Mouse (Mus musculus) left cerebral cortex, adult 2 months (tissue): ENCODE data around the gene Eif2b1. TPM values are rescaled to one million over a fixed set of nuclear protein-coding genes. Genes with fewer than 3 reads are reported as not detected.
"Not testable (repeated sequence)": the region's sequence is repeated elsewhere in the genome, so short reads cannot be mapped to it uniquely, and the experiment has no call there.

Source experiments
- DNase-seq, 2 experiments: peaks; one replicate each; pipeline ENCODE4 v3.0.0; 2021 to 2022; ENCODE audit warnings: low spot score in 2 of 2, mixed read lengths in 1 of 2; ENCODE audit errors: extremely low spot score in 1 of 2
- H3K27ac ChIP-seq: fragments of 200-600 bp; 2 replicates; pipeline ENCODE4 v1.8.1; 2022
- H3K4me3 ChIP-seq: fragments of 200-600 bp; 2 replicates; pipeline ENCODE4 v1.8.1; 2022
- CTCF ChIP-seq: fragments of 200-600 bp; IDR thresholded peaks from 2 replicates; pipeline ENCODE4 v1.8.1; 2022; ENCODE audit warnings: antibody characterized with exemption, mild to moderate bottlenecking, moderate library complexity
- intact Hi-C: fragments of 180-260 bp; cut with DNase I; formaldehyde crosslinking; loops from one replicate; pipeline ENCODE4 v1.15.1; 2025
- total RNA-seq, 2 experiments: library from RNA; stranded (reverse); gene quantifications; 2 replicates each; pipeline ENCODE4 v1.2.3; 2021

The Eif2b1 gene
- total RNA-seq, 2 experiments from 2014 or later: 35.1 to 37.7 TPM

DNA sequence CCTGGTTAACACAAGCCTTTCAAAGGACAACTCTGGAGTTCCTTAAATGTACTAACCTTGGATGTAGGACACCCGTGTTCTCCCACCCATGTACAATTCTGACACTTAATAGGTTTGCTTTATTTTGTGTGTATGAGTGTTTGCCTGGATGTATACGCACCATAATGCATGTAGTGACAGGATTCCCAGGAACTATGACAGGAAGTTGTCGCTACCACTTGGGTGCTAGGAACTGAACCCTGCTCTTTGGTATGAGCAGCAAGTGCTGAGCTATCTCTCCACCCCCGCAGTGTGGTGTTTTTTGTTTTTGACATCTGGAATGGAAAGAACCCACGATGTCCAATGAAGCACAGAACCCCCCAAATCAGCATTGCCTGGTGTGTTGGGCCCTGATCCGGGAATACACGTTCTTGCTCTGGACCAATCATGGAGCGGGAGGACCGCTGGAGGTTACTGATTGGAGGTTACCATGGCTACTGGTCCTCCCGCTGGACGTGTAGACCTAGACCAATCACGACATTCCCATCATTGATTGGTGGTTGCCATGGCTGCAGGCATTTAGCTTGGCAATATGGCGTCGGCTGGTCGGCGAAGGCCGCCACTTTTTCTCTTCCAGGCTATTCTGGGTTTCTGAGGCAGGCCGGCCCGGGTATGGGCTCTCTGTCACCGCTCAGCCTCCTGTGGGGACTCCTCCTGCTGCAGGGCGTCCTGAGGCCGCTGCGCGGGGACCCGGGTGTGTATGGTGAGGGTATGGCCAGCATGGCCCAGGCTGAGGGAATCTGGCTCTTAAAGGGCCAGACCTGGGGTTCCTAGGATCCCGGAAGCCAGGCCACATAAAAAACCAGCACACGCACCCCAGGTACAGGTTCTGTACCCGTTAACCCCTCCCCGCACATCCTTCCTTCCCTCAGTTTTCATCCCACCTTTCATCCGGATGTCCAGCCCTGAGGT lies 19.6 kb upstream of the Eif2b1 start:
- intact Hi-C loops: no loop called here
- Histone ChIP-seq H3K27ac (peak overlapping the region; percentile 77), H3K4me3 (peak overlapping the region; percentile 78)
- peak; percentile 87 to 91 for DNase-seq
- TF ChIP-seq CTCF: no peak

GRCm38 (mm10) chr5:124592768-124593167 lies 13.8 kb upstream of the Eif2b1 start:
- Histone ChIP-seq H3K27ac (no peak overlapping the region), H3K4me3 (no peak overlapping the region)
- DNase-seq: no peak
- intact Hi-C loops: no loop called here
- TF ChIP-seq CTCF: no peak

- no peak for TF ChIP-seq CTCF
- H3K4me3 ChIP-seq: no peak overlapping the region
- DNase-seq: no peak
- intact Hi-C loops: no loop called here
- no peak overlapping the region for H3K27ac ChIP-seq
These were observed 3.6 kb upstream of the Eif2b1 start for GRCm38 (mm10) chr5:124582515-124582914.

DNA sequence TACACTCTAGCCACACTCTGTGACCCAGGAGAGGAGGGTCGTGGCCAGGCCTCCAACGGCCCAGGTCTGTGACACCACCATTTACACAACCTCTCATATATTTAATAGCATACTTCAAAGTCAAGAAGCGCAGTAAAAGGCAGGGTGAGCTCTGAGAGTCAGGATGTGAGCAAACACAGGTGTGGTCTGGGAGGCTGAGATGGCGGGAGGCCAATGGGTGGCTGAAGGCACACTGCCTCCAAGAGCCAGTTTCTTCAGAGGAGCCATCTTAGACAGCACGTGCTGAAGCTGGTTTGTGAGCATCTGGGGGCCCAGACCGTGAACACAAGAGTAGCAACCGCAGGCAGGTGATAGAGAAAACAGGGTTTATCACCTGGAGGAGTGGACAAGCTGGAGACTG lies 3.5 kb downstream of the Eif2b1 start:
- no peak for TF ChIP-seq CTCF
- Histone ChIP-seq H3K4me3 (no peak overlapping the region), H3K27ac (no peak overlapping the region)
- intact Hi-C loops: no loop called here
- no peak for DNase-seq

- no peak for TF ChIP-seq CTCF
- intact Hi-C loops: no loop called here
- Histone ChIP-seq H3K4me3 (no peak overlapping the region), H3K27ac (no peak overlapping the region; the same call in 1 of the 2 replicates)
- peak in 1 of 2 experiments; percentile 65 for DNase-seq
These were observed 7.9 kb downstream of the Eif2b1 start for GRCm38 (mm10) chr5:124571068-124571467.

DNA sequence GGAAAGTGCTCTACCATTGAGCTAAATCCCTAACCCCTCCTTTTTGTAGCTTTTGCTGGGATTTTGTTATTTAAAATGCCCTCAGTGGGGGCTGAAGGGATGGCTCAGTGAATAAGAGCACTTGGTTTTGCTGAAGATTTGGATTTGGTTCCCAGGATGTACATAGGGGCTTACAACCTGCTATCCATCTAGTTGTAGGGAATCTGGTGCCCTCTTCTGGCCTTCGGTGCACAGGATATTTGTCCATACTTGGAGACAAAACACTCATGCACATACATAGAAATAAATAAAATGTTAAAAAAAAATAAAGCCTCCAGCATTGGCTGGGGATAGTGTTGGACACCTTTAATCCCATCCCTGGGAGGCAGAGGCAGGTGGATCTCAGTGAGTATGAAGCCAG lies 23.8 kb downstream of the Eif2b1 start:
- Histone ChIP-seq H3K4me3 (no peak overlapping the region), H3K27ac (no peak overlapping the region)
- peak; percentile 47 for TF ChIP-seq CTCF
- no peak for DNase-seq
- intact Hi-C loops: no loop called here

GRCm38 (mm10) chr5:124553607-124554006 lies 25.3 kb downstream of the Eif2b1 start:
- Histone ChIP-seq H3K4me3 (peak overlapping the region; percentile 93), H3K27ac (no peak overlapping the region)
- no peak for DNase-seq
- no peak for TF ChIP-seq CTCF
- intact Hi-C loops: no loop called here

- no peak; the same call in 1 of the 2 replicates for TF ChIP-seq CTCF
- intact Hi-C loops: no loop called here
- peak; percentile 89 for DNase-seq
- peak within 1 kb of the TSS; percentile 93 for H3K4me3 ChIP-seq
- peak within 1 kb of the TSS; percentile 92 for H3K27ac ChIP-seq
These were observed 26.2 kb downstream of the Eif2b1 start, which contains the start of gene Ddx55 for GRCm38 (mm10) chr5:124552558-124553307. Gene Ddx55, plus strand, starts transcription at chr5:124552864.

GRCm38 (mm10) chr5:124552094-124552472 lies 26.8 kb downstream of the Eif2b1 start:
- no peak for DNase-seq
- H3K27ac ChIP-seq: peak overlapping the region; percentile 92
- H3K4me3 ChIP-seq: peak overlapping the region; percentile 93
- TF ChIP-seq CTCF: no peak
- intact Hi-C loops: no loop called here

GRCm38 (mm10) chr5:124551349-124552093 lies 27.4 kb downstream of the Eif2b1 start:
- intact Hi-C loops, DNase-seq: not testable (repeated sequence)
- peak; percentile 26 for TF ChIP-seq CTCF
- Histone ChIP-seq H3K27ac (peak overlapping the region; percentile 92; the same call in 1 of the 2 replicates), H3K4me3 (peak overlapping the region; percentile 93; the same call in 1 of the 2 replicates)

DNA sequence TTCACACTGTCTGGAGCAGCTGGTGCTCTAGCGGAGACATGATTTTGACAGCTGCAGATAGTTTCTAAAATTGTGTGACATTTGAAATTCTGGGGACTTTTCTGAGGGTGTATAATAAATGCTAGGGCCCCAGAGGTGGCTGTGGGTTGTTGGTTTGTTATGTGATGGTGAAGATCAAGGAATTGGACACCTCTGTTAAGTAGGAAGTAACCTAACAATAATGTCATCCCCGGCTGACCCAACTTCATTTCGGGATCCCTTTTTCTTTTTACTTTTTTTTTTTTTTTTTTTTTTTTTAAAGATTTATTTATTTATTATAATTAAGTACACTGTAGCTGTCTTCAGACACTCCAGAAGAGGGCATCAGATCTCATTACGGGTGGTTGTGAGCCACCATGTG lies 28.2 kb downstream of the Eif2b1 start:
- H3K4me3 ChIP-seq, DNase-seq, H3K27ac ChIP-seq, intact Hi-C loops: not testable (repeated sequence)
